Comparison of ENCODE assay signal across 24 mouse cellular contexts in genomic region chr9:106513566-106513965, GRCm38 (mm10). TPM values are rescaled to one million over a fixed set of nuclear protein-coding genes. Genes with fewer than 3 reads are reported as not detected.
DNase-seq lines count a peak whose midpoint lies in the region; ATAC-seq and TF ChIP-seq lines count a peak whose summit lies in the region.
"Had no signal": no experiment of that assay in that cellular context is flagged by ENCODE, and none has a peak within 500 bp of the region (broad histone marks: within the 10 kb centered on the region; RNA-seq: fewer than 3 reads in every experiment).

No protein-coding gene starts in this region.

- H3K9ac ChIP-seq in forebrain, postnatal 0 days: no peak overlapping the region
- H3K9ac ChIP-seq in forebrain, embryonic 15.5 days (replicated peaks): no peak overlapping the region

- H3K27me3 ChIP-seq in forebrain, postnatal 0 days (ENCODE audit: insufficient read depth, low read length): no peaks in the 10 kb centered on the region
- H3K27me3 ChIP-seq in forebrain, embryonic 15.5 days: no peaks in the 10 kb centered on the region
- H3K27me3 ChIP-seq: CH12.LX had no signal

- H3K4me2 ChIP-seq in forebrain, postnatal 0 days (ENCODE audit: low read depth): no peak overlapping the region
- H3K4me2 ChIP-seq in forebrain, embryonic 15.5 days (replicated peaks): no peak overlapping the region

- no peak for DNase-seq in forebrain, postnatal 0 days
- DNase-seq in heart, adult 11 months: peak; percentile 56
- DNase-seq in heart, postnatal 25 days (ENCODE audit: low spot score): no peak
- DNase-seq: adrenal gland, adult 2 months; adrenal gland, adult 8-10 months; adrenal gland, postnatal 10 days; adrenal gland, postnatal 14 days; adrenal gland, postnatal 25 days; adrenal gland, postnatal 36 days; B cell, adult 2 months; cerebellum, adult 11 months; cerebellum, adult 11-12 months; cerebellum, adult 18-20 months had no signal

- WGBS in forebrain, postnatal 0 days: 73% methylated on average over 6 of the region's 6 CpGs
- WGBS in forebrain, embryonic 15.5 days: 76% methylated on average over 6 of the region's 6 CpGs

- no peaks in the 10 kb centered on the region for H3K36me3 ChIP-seq in forebrain, postnatal 0 days (ENCODE audit: insufficient read depth)
- H3K36me3 ChIP-seq in forebrain, embryonic 15.5 days: no peaks in the 10 kb centered on the region
- H3K36me3 ChIP-seq: G1E had no signal

- H3K27ac ChIP-seq in forebrain, postnatal 0 days (ENCODE audit: low read depth, low read length): peak overlapping the region; percentile 51
- H3K27ac ChIP-seq in forebrain, embryonic 15.5 days (replicated peaks): no peak overlapping the region; the same call in 1 of the 2 replicates

- H3K4me3 ChIP-seq in forebrain, postnatal 0 days (ENCODE audit: low read depth, low read length): no peak overlapping the region
- H3K4me3 ChIP-seq in forebrain, embryonic 15.5 days: no peak overlapping the region

- no peak for TF ChIP-seq CTCF in forebrain, postnatal 0 days (IDR thresholded peaks at IDR 0.05; ENCODE audit: low read depth)

- H3K4me1 ChIP-seq in forebrain, postnatal 0 days (ENCODE audit: insufficient read depth): peaks cover 6% of the 10 kb centered on the region
- peaks cover 4% of the 10 kb centered on the region; the same call in 1 of the 2 replicates for H3K4me1 ChIP-seq in forebrain, embryonic 15.5 days

- ATAC-seq in forebrain, postnatal 0 days: 0 out of 2 replicates have a peak, but pooled peaks have one; percentile 1
- ATAC-seq in forebrain, embryonic 15.5 days (replicated peaks): no peak
- ATAC-seq: activated CD4-positive, CD25-positive, alpha-beta regulatory T cell, adult 4 months; CD4-positive, CD25-positive, alpha-beta regulatory T cell, adult 4 months; Patski had no signal

- intact Hi-C loops in heart, postnatal 25 days (cut with DNase I): no loop called here

- H3K9me3 ChIP-seq in forebrain, postnatal 0 days (ENCODE audit: low read length): no peaks in the 10 kb centered on the region
- no peaks in the 10 kb centered on the region for H3K9me3 ChIP-seq in forebrain, embryonic 15.5 days
- H3K9me3 ChIP-seq: G1E had no signal

RNA-seq across cellular contexts. Expression of gene Iqcf5, which starts 0.8 kb away (rescaled TPM):
- not detected in 2 replicates for total RNA-seq in forebrain, postnatal 0 days (2014; rRNA removed)
- polyA plus RNA-seq in forebrain, postnatal 0 days (2015; fragmentation: Nextera tagmentation; extraction: Ambion mirVana): 0.41 TPM in 1 of 2 replicates, not detected in the other
- polyA plus RNA-seq in forebrain, embryonic 15.5 days (2015; fragmentation: Nextera tagmentation; extraction: Ambion mirVana): not detected in 2 replicates
- not detected for total RNA-seq in heart, postnatal 25 days (2021)
- total RNA-seq: adrenal gland, adult 18-20 months; adrenal gland, adult 2 months; adrenal gland, adult 8-10 months; adrenal gland, postnatal 10 days; adrenal gland, postnatal 14 days; adrenal gland, postnatal 25 days; adrenal gland, postnatal 36 days; adrenal gland, postnatal 4 days had no signal
- polyA plus RNA-seq: activated CD4-positive, CD25-positive, alpha-beta regulatory T cell, adult 4 months; adrenal gland, adult 2 months; brain, embryonic 14.5 days; C2C12; CD4-positive, CD25-positive, alpha-beta regulatory T cell, adult 4 months; G1E; Patski had no signal

RNA-seq across cellular contexts. Expression of gene Iqcf1, which starts 13.8 kb away (rescaled TPM):
- total RNA-seq in forebrain, postnatal 0 days (2014; rRNA removed): not detected in 2 replicates
- polyA plus RNA-seq in forebrain, postnatal 0 days (2015; fragmentation: Nextera tagmentation; extraction: Ambion mirVana): not detected in 2 replicates
- polyA plus RNA-seq in forebrain, embryonic 15.5 days (2015; fragmentation: Nextera tagmentation; extraction: Ambion mirVana): not detected in 2 replicates
- not detected for total RNA-seq in heart, postnatal 25 days (2021)
- total RNA-seq: adrenal gland, adult 18-20 months; adrenal gland, adult 2 months; adrenal gland, adult 8-10 months; adrenal gland, postnatal 10 days; adrenal gland, postnatal 14 days; adrenal gland, postnatal 25 days; adrenal gland, postnatal 36 days; adrenal gland, postnatal 4 days; CH12.LX; G1E; MEL had no signal
- polyA plus RNA-seq: activated CD4-positive, CD25-positive, alpha-beta regulatory T cell, adult 4 months; adrenal gland, adult 2 months; brain, embryonic 14.5 days; CD4-positive, CD25-positive, alpha-beta regulatory T cell, adult 4 months; G1E; Patski had no signal

RNA-seq across cellular contexts. Expression of gene Parp3, which starts 36.8 kb away (rescaled TPM):
- 2.2 and 6.2 TPM in 2 replicates for total RNA-seq in forebrain, postnatal 0 days (2014; rRNA removed)
- 1.4 and 1.7 TPM in 2 replicates for polyA plus RNA-seq in forebrain, postnatal 0 days (2015; fragmentation: Nextera tagmentation; extraction: Ambion mirVana)
- 0.41 and 0.47 TPM in 2 replicates for polyA plus RNA-seq in forebrain, embryonic 15.5 days (2015; fragmentation: Nextera tagmentation; extraction: Ambion mirVana)
- total RNA-seq in heart, postnatal 25 days (2021): 10 to 100 TPM; 30.1 to 33.5 TPM

RNA-seq across cellular contexts. Expression of gene Rrp9, which starts 37.8 kb away (rescaled TPM):
- 45.6 and 52.9 TPM in 2 replicates for total RNA-seq in forebrain, postnatal 0 days (2014; rRNA removed)
- 46.5 and 47.3 TPM in 2 replicates for polyA plus RNA-seq in forebrain, postnatal 0 days (2015; fragmentation: Nextera tagmentation; extraction: Ambion mirVana)
- polyA plus RNA-seq in forebrain, embryonic 15.5 days (2015; fragmentation: Nextera tagmentation; extraction: Ambion mirVana): 57.9 and 60.9 TPM in 2 replicates
- 10 to 100 TPM; 19.7 to 23.5 TPM for total RNA-seq in heart, postnatal 25 days (2021)

RNA-seq across cellular contexts. Expression of gene Gpr62, which starts 47.8 kb away (rescaled TPM):
- total RNA-seq in forebrain, postnatal 0 days (2014; rRNA removed): 1.5 and 1.8 TPM in 2 replicates
- 2.3 and 3.0 TPM in 2 replicates for polyA plus RNA-seq in forebrain, postnatal 0 days (2015; fragmentation: Nextera tagmentation; extraction: Ambion mirVana)
- polyA plus RNA-seq in forebrain, embryonic 15.5 days (2015; fragmentation: Nextera tagmentation; extraction: Ambion mirVana): 0.64 and 0.75 TPM in 2 replicates
- not detected for total RNA-seq in heart, postnatal 25 days (2021)
- total RNA-seq: adrenal gland, postnatal 14 days; G1E; MEL had no signal
- polyA plus RNA-seq: activated CD4-positive, CD25-positive, alpha-beta regulatory T cell, adult 4 months; CD4-positive, CD25-positive, alpha-beta regulatory T cell, adult 4 months; G1E had no signal
